Mouse (Mus musculus) megakaryocyte, embryonic 14.5 days (primary cell): Measurements from ENCODE around the gene Trim28.

Experiments used
- FLI1 ChIP-seq: IDR thresholded peaks from 2 replicates; pipeline ENCODE4 v1.6.1; 2012; ENCODE audit warnings: low read length, inconsistent platforms, mixed read lengths
- GATA1 ChIP-seq: IDR thresholded peaks from 3 replicates; pipeline ENCODE4 v1.6.1; 2012; ENCODE audit warnings: mixed read lengths, low read length, inconsistent platforms, borderline replicate concordance

GRCm38 (mm10) chr7:12998053-12998452, 861 bp upstream of the Trim28 start, which contains the start of gene Slc27a5:
- TF ChIP-seq GATA1 (no peak), FLI1 (no peak)
